ENCODE assay signal across 8 mouse cellular contexts in genomic region chr19:12010916-12011559, GRCm38 (mm10). TPM values are rescaled to one million over a fixed set of nuclear protein-coding genes. Genes with fewer than 3 reads are reported as not detected.
DNase-seq lines count a peak whose midpoint lies in the region; ATAC-seq and TF ChIP-seq lines count a peak whose summit lies in the region.

No protein-coding gene starts in this region.

- TF ChIP-seq EP300 in liver, embryonic 14.5 days (IDR thresholded peaks at IDR 0.05; ENCODE audit: low read depth): 0 out of 2 replicates have a peak, but pooled peaks have one; percentile 2

- H3K27ac ChIP-seq in brown adipose tissue, adult 24 weeks (replicated peaks; ENCODE audit: low read depth, low read length): no peak overlapping the region
- H3K27ac ChIP-seq in forebrain, embryonic 10.5 days: peak overlapping the region; percentile 87
- peak overlapping the region; percentile 75 for H3K27ac ChIP-seq in heart, embryonic 16.5 days (ENCODE audit: low read length)
- H3K27ac ChIP-seq in liver, embryonic 14.5 days: peak overlapping the region; percentile 68
- H3K27ac ChIP-seq in stomach, embryonic 16.5 days (ENCODE audit: low read length): peak overlapping the region; percentile 94

- no peaks in the 10 kb centered on the region for H3K9me3 ChIP-seq in forebrain, embryonic 10.5 days
- H3K9me3 ChIP-seq in heart, embryonic 16.5 days (replicated peaks; ENCODE audit: control insufficient read depth, low read length): no peaks in the 10 kb centered on the region
- no peaks in the 10 kb centered on the region for H3K9me3 ChIP-seq in liver, embryonic 14.5 days (ENCODE audit: control insufficient read depth, low read length)
- no peaks in the 10 kb centered on the region for H3K9me3 ChIP-seq in stomach, embryonic 16.5 days (replicated peaks; ENCODE audit: control insufficient read depth, low read length)

- WGBS in forebrain, embryonic 10.5 days: under 1% methylated on average over 26 of the region's 26 CpGs
- under 1% methylated on average over 26 of the region's 26 CpGs for WGBS in heart, embryonic 16.5 days
- WGBS in liver, embryonic 14.5 days (ENCODE audit: insufficient replicate concordance): under 1% methylated on average over 26 of the region's 26 CpGs
- WGBS in stomach, embryonic 16.5 days: under 1% methylated on average over 26 of the region's 26 CpGs

- H3K36me3 ChIP-seq in forebrain, embryonic 10.5 days (replicated peaks): no peaks in the 10 kb centered on the region
- no peaks in the 10 kb centered on the region for H3K36me3 ChIP-seq in heart, embryonic 16.5 days (ENCODE audit: control insufficient read depth, insufficient read depth)
- H3K36me3 ChIP-seq in liver, embryonic 14.5 days (replicated peaks; ENCODE audit: control insufficient read depth, insufficient read depth, low read depth): no peaks in the 10 kb centered on the region
- no peaks in the 10 kb centered on the region for H3K36me3 ChIP-seq in stomach, embryonic 16.5 days (ENCODE audit: control insufficient read depth, insufficient read depth, low read length)

- DNase-seq in CD8-positive naive resting alpha-beta T cell, adult 2 months (ENCODE audit: low read depth in 2 of 2, low spot score in 2 of 2): peak; percentile 67 to 80
- peak; percentile 70 for DNase-seq in forebrain, embryonic 10.5 days (ENCODE audit: extremely low spot score, low spot score)
- peak; percentile 68 to 83 for DNase-seq in kidney, postnatal 25 days
- DNase-seq in liver, embryonic 14.5 days (ENCODE audit: low read depth in 3 of 3, low spot score in 3 of 3): peak; percentile 83 to 87 (median 84)
- peak; percentile 69 for DNase-seq in neural tube, embryonic 10.5 days (ENCODE audit: extremely low spot score, low spot score)

- H3K4me1 ChIP-seq in brown adipose tissue, adult 24 weeks (ENCODE audit: control insufficient read depth, insufficient read depth, insufficient read length, low read length): no peaks in the 10 kb centered on the region
- H3K4me1 ChIP-seq in forebrain, embryonic 10.5 days: peaks cover 25% of the 10 kb centered on the region
- peaks cover 9% of the 10 kb centered on the region for H3K4me1 ChIP-seq in heart, embryonic 16.5 days (ENCODE audit: control insufficient read depth, insufficient read depth, low read length)
- peaks cover 10 to 21% of the 10 kb centered on the region in 2 experiments for H3K4me1 ChIP-seq in liver, embryonic 14.5 days (replicated peaks; ENCODE audit: control insufficient read depth in 2 of 2, insufficient read depth in 2 of 2, low read length in 1 of 2)
- H3K4me1 ChIP-seq in stomach, embryonic 16.5 days (ENCODE audit: control insufficient read depth, insufficient read depth, low read length): peaks cover 9% of the 10 kb centered on the region

- no peak for TF ChIP-seq CTCF in liver, embryonic 14.5 days (IDR thresholded peaks at IDR 0.05; ENCODE audit: low read depth)

- H3K9ac ChIP-seq in heart, embryonic 16.5 days (ENCODE audit: low read length): peak overlapping the region; percentile 78
- peak overlapping the region; percentile 72 for H3K9ac ChIP-seq in liver, embryonic 14.5 days (replicated peaks)
- peak overlapping the region; percentile 85 for H3K9ac ChIP-seq in stomach, embryonic 16.5 days (ENCODE audit: low read length)

- ATAC-seq in heart, embryonic 16.5 days (replicated peaks; ENCODE audit: extremely low read depth, insufficient read depth, low FRiP score): peak; percentile 39
- peak; percentile 46 for ATAC-seq in liver, embryonic 14.5 days (ENCODE audit: insufficient read depth)
- peak; percentile 60; the same call in 1 of the 2 replicates for ATAC-seq in stomach, embryonic 16.5 days (ENCODE audit: insufficient read depth, low FRiP score)

- no peaks in the 10 kb centered on the region for H3K27me3 ChIP-seq in forebrain, embryonic 10.5 days (ENCODE audit: poor library complexity, severe bottlenecking)
- no peaks in the 10 kb centered on the region for H3K27me3 ChIP-seq in heart, embryonic 16.5 days (ENCODE audit: control insufficient read depth, insufficient read depth, low read length)
- no peaks in the 10 kb centered on the region for H3K27me3 ChIP-seq in liver, embryonic 14.5 days (ENCODE audit: control insufficient read depth, insufficient read depth, low read length)
- no peaks in the 10 kb centered on the region for H3K27me3 ChIP-seq in stomach, embryonic 16.5 days (ENCODE audit: control insufficient read depth, insufficient read depth, low read length)

- peak overlapping the region; percentile 75 for H3K4me3 ChIP-seq in brown adipose tissue, adult 24 weeks (ENCODE audit: insufficient read depth, low read depth, low read length)
- peak overlapping the region; percentile 57 for H3K4me3 ChIP-seq in forebrain, embryonic 10.5 days
- peak overlapping the region; percentile 69 for H3K4me3 ChIP-seq in heart, embryonic 16.5 days (ENCODE audit: low read length)
- H3K4me3 ChIP-seq in liver, embryonic 14.5 days (ENCODE audit: insufficient read depth in 1 of 2, low read depth in 2 of 2, low read length in 2 of 2): peak overlapping the region; percentile 63 to 83
- peak overlapping the region; percentile 70 for H3K4me3 ChIP-seq in stomach, embryonic 16.5 days (replicated peaks; ENCODE audit: low read length)

- H3K4me2 ChIP-seq in heart, embryonic 16.5 days (ENCODE audit: low read depth, low read length): peak overlapping the region; percentile 77
- peak overlapping the region; percentile 85 for H3K4me2 ChIP-seq in liver, embryonic 14.5 days (ENCODE audit: low read depth)
- peak overlapping the region; percentile 76 for H3K4me2 ChIP-seq in stomach, embryonic 16.5 days (ENCODE audit: low read depth, low read length)

RNA-seq across cellular contexts. Expression of gene Olfr1423, which starts 30.1 kb away (rescaled TPM):
- polyA plus RNA-seq in brown adipose tissue, adult 24 weeks (2012; ENCODE audit: insufficient read depth, insufficient read length, missing spikeins): not detected in 2 replicates
- polyA plus RNA-seq in forebrain, embryonic 10.5 days (2016; fragmentation: Nextera tagmentation; extraction: Ambion mirVana): 0.04 TPM in 2 replicates
- not detected in 2 replicates for polyA plus RNA-seq in heart, embryonic 16.5 days (2015; fragmentation: Nextera tagmentation; extraction: Ambion mirVana)
- not detected in 2 replicates for polyA plus RNA-seq in liver, embryonic 14.5 days (2012; rRNA removed)
- polyA plus RNA-seq in liver, embryonic 14.5 days (2014; fragmentation: Nextera tagmentation; extraction: Ambion mirVana): not detected in 2 replicates
- 0.03 TPM in 1 of 2 replicates, not detected in the other for polyA plus RNA-seq in stomach, embryonic 16.5 days (2015; fragmentation: Nextera tagmentation; extraction: Ambion mirVana)

RNA-seq across cellular contexts. Expression of gene Osbp, which starts 45.3 kb away (rescaled TPM):
- polyA plus RNA-seq in brown adipose tissue, adult 24 weeks (2012; ENCODE audit: insufficient read depth, insufficient read length, missing spikeins): 25.1 and 31.0 TPM in 2 replicates
- 3.2 and 3.3 TPM in 2 replicates for polyA plus RNA-seq in forebrain, embryonic 10.5 days (2016; fragmentation: Nextera tagmentation; extraction: Ambion mirVana)
- 4.4 TPM in 2 replicates for polyA plus RNA-seq in heart, embryonic 16.5 days (2015; fragmentation: Nextera tagmentation; extraction: Ambion mirVana)
- 8.2 and 11.7 TPM in 2 replicates for polyA plus RNA-seq in liver, embryonic 14.5 days (2012; rRNA removed)
- 3.9 and 5.0 TPM in 2 replicates for polyA plus RNA-seq in liver, embryonic 14.5 days (2014; fragmentation: Nextera tagmentation; extraction: Ambion mirVana)
- polyA plus RNA-seq in stomach, embryonic 16.5 days (2015; fragmentation: Nextera tagmentation; extraction: Ambion mirVana): 4.1 and 4.6 TPM in 2 replicates

RNA-seq across cellular contexts. Expression of gene Olfr1424, which starts 51.4 kb away (rescaled TPM):
- polyA plus RNA-seq in brown adipose tissue, adult 24 weeks (2012; ENCODE audit: insufficient read depth, insufficient read length, missing spikeins): not detected in 2 replicates
- not detected in 2 replicates for polyA plus RNA-seq in forebrain, embryonic 10.5 days (2016; fragmentation: Nextera tagmentation; extraction: Ambion mirVana)
- polyA plus RNA-seq in heart, embryonic 16.5 days (2015; fragmentation: Nextera tagmentation; extraction: Ambion mirVana): not detected in 2 replicates
- polyA plus RNA-seq in liver, embryonic 14.5 days (2012; rRNA removed): not detected in 2 replicates
- polyA plus RNA-seq in liver, embryonic 14.5 days (2014; fragmentation: Nextera tagmentation; extraction: Ambion mirVana): not detected in 2 replicates
- not detected in 2 replicates for polyA plus RNA-seq in stomach, embryonic 16.5 days (2015; fragmentation: Nextera tagmentation; extraction: Ambion mirVana)
